Mouse (Mus musculus) intestine, embryonic 16.5 days (tissue): Measurements from ENCODE around the gene Rasa2. TPM values are rescaled to one million over a fixed set of nuclear protein-coding genes. Genes with fewer than 3 reads are reported as not detected.

Source experiments
- ATAC-seq: fragments of 200-750 bp; cut with Nextera tagmentation; 2 replicates; pipeline ENCODE4 v1.8.0; 2017; ENCODE audit warnings: moderate TSS enrichment, moderate library complexity
- H3K27ac ChIP-seq: fragments of 300-500 bp; sonication (generic); 2 replicates; pipeline ENCODE4 v1.5.1; 2014; ENCODE audit warnings: mild to moderate bottlenecking, low read length
- H3K27me3 ChIP-seq: fragments of 300-500 bp; sonication (generic); replicated peaks from 2 replicates; pipeline ENCODE4 v1.6.1; 2014; ENCODE audit warnings: low read length, control low read depth, mixed read lengths; ENCODE audit not compliant: control insufficient read depth, insufficient read depth
- H3K36me3 ChIP-seq: fragments of 300-500 bp; sonication (generic); 2 replicates; pipeline ENCODE4 v1.6.1; 2014; ENCODE audit warnings: low read length, control low read depth; ENCODE audit not compliant: control insufficient read depth, insufficient read depth
- H3K4me1 ChIP-seq: fragments of 300-500 bp; sonication (generic); 2 replicates; pipeline ENCODE4 v1.6.1; 2014; ENCODE audit warnings: low read length, control low read depth, mixed read lengths; ENCODE audit not compliant: control insufficient read depth, insufficient read depth
- H3K4me2 ChIP-seq: fragments of 300-500 bp; sonication (generic); 2 replicates; pipeline ENCODE4 v1.6.1; 2014; ENCODE audit warnings: low read depth, low read length, control low read depth
- H3K4me3 ChIP-seq: fragments of 300-500 bp; sonication (generic); 2 replicates; pipeline ENCODE4 v1.5.1; 2014; ENCODE audit warnings: mild to moderate bottlenecking, low read length
- H3K9ac ChIP-seq: fragments of 300-500 bp; sonication (generic); 2 replicates; pipeline ENCODE4 v1.6.1; 2014; ENCODE audit warnings: low read depth, low read length
- H3K9me3 ChIP-seq: fragments of 300-500 bp; sonication (generic); 2 replicates; pipeline ENCODE4 v1.6.1; 2016; ENCODE audit warnings: low read length, control low read depth; ENCODE audit not compliant: control insufficient read depth
- WGBS: fragments of 180-500 bp; shearing (Covaris S2); extraction: QIAGEN DNeasy Blood & Tissue Kit; methylation state at CpG from one replicate; pipeline ENCODE4 v1.1.7; 2014; 5-methylcytosine and 5-hydroxymethylcytosine counted together
- polyA plus RNA-seq: library from polyadenylated mRNA; unstranded; fragments of >200 nt; fragmentation: Nextera tagmentation; extraction: Ambion mirVana; gene quantifications from 2 replicates; pipeline ENCODE4 v1.2.1, GENCODE M21; 2015

Rasa2 gene
- polyA plus RNA-seq, 1 experiment from 2014 or later: 15.3 TPM

GRCm38 (mm10) chr9:96514278-96514677 lies 117.1 kb downstream of the Rasa2 start:
- H3K4me3 ChIP-seq: no peak overlapping the region
- WGBS: 81% methylated on average over 5 of the region's 5 CpGs
- H3K9ac ChIP-seq: no peak overlapping the region
- H3K4me2 ChIP-seq: no peak overlapping the region
- H3K27ac ChIP-seq: no peak overlapping the region
- H3K9me3 ChIP-seq: no peaks in the 10 kb centered on the region
- no peaks in the 10 kb centered on the region for H3K27me3 ChIP-seq
- ATAC-seq: no peak
- no peaks in the 10 kb centered on the region for H3K36me3 ChIP-seq
- H3K4me1 ChIP-seq: no peaks in the 10 kb centered on the region

DNA sequence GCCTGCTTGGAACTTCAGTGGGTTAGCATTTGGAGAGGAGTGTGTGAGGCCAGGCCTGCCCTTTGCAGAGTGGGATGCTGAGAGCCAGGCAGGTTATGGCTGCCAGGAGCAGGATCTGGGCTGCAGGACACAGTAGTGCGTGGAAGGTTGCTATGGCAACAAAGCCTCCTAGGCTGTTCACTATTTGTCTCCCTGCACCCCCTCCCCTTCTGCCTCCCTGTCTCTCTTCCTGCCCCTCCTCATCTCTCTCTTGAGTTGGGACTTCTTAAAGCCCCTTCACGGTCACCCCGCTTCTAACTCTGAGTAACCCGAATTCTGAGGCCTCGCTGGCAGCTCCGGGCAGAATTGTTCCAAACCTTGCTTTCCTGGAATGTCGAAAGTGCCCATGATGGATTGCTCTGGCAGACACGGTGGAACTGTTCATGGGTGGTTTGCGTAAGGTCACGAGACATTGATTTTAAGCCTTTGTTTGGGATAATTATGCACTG lies 125.4 kb downstream of the Rasa2 start:
- Histone ChIP-seq H3K9me3 (no peaks in the 10 kb centered on the region), H3K9ac (no peak overlapping the region), H3K36me3 (no peaks in the 10 kb centered on the region), H3K27ac (no peak overlapping the region), H3K4me2 (no peak overlapping the region), H3K4me1 (no peaks in the 10 kb centered on the region), H3K4me3 (no peak overlapping the region), H3K27me3 (no peaks in the 10 kb centered on the region)
- ATAC-seq: no peak
- 14% methylated on average over 10 of the region's 10 CpGs for WGBS

GRCm38 (mm10) chr9:96505156-96505555 lies 126.3 kb downstream of the Rasa2 start:
- no peak overlapping the region for H3K27ac ChIP-seq
- no peaks in the 10 kb centered on the region for H3K27me3 ChIP-seq
- 92% methylated on average over 4 of the region's 4 CpGs for WGBS
- H3K4me2 ChIP-seq: no peak overlapping the region
- no peak for ATAC-seq
- no peak overlapping the region for H3K4me3 ChIP-seq
- no peaks in the 10 kb centered on the region for H3K4me1 ChIP-seq
- H3K9me3 ChIP-seq: no peaks in the 10 kb centered on the region
- H3K36me3 ChIP-seq: no peaks in the 10 kb centered on the region
- no peak overlapping the region for H3K9ac ChIP-seq

DNA sequence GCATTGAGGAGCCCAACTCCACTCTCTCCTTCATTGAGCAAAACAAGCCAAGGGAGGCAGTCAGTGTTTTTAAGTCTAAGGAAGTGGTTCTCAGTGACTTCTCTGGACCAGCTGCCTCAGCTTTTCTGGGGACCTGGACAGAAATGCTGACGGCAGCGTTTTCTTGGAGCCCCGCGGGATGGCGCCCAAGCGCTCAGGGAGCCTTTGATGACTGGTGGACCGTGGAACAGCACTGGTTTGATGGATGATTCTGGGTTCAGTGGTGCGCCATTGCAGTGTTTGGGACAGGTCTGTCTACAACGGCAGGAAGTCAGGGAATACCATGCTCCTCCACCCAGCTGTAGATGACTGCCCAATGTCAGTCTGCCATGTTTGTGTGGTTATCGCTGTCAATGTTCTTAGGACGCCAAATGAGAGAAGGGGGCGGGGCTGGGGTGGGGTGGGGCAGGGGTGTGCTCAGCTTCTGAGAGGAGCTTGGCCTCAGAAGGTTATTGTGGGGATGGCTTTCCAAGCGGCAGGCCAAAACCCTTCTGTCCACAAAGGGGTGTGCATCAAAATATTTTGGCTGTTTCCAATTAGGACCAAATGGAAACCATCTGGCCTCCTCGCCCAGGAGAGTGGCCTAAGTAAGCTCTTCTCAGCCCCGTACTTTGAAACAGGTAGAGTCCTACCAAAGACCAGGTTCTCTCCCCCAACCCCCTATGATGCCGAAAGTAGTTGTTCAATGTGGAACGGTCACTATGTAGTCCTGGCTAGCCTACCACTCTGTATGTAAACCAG lies 127.1 kb downstream of the Rasa2 start:
- ATAC-seq: no peak
- H3K4me1 ChIP-seq: no peaks in the 10 kb centered on the region
- H3K9ac ChIP-seq: no peak overlapping the region
- H3K4me3 ChIP-seq: no peak overlapping the region
- no peak overlapping the region for H3K27ac ChIP-seq
- WGBS: 87% methylated on average over 17 of the region's 17 CpGs
- no peaks in the 10 kb centered on the region for H3K9me3 ChIP-seq
- H3K4me2 ChIP-seq: no peak overlapping the region
- H3K36me3 ChIP-seq: no peaks in the 10 kb centered on the region
- no peaks in the 10 kb centered on the region for H3K27me3 ChIP-seq

GRCm38 (mm10) chr9:96502856-96503610 lies 128.4 kb downstream of the Rasa2 start:
- no peaks in the 10 kb centered on the region for H3K36me3 ChIP-seq
- H3K27ac ChIP-seq: no peak overlapping the region
- no peaks in the 10 kb centered on the region for H3K9me3 ChIP-seq
- H3K4me1 ChIP-seq: no peaks in the 10 kb centered on the region
- WGBS: 66% methylated on average over 6 of the region's 6 CpGs
- no peaks in the 10 kb centered on the region for H3K27me3 ChIP-seq
- H3K4me3 ChIP-seq: no peak overlapping the region
- no peak for ATAC-seq
- H3K9ac ChIP-seq: no peak overlapping the region
- no peak overlapping the region for H3K4me2 ChIP-seq

DNA sequence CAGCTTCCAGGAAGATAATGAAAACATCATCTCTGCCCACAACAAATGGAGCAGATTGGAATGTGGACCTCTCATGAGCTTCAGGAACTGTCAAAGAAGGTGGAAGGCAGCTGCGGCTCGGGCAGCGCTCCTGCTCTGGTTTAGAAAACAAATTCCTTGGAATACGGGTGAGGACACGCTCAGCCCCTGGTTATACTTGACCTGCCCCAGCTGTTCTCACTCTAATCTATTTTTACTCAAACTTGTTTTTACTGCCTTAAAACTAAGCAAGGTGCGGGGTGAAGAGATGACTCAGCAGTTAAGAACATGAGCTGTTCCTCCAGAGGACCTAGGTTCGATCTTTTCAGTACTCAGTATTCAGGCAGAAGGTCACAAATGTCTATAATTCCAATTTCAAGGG lies 130.2 kb downstream of the Rasa2 start:
- Histone ChIP-seq H3K9me3 (no peaks in the 10 kb centered on the region), H3K4me1 (no peaks in the 10 kb centered on the region), H3K4me3 (no peak overlapping the region), H3K9ac (no peak overlapping the region), H3K27me3 (no peaks in the 10 kb centered on the region), H3K36me3 (no peaks in the 10 kb centered on the region), H3K4me2 (no peak overlapping the region), H3K27ac (no peak overlapping the region)
- WGBS: 49% methylated on average over 7 of the region's 7 CpGs
- ATAC-seq: no peak

DNA sequence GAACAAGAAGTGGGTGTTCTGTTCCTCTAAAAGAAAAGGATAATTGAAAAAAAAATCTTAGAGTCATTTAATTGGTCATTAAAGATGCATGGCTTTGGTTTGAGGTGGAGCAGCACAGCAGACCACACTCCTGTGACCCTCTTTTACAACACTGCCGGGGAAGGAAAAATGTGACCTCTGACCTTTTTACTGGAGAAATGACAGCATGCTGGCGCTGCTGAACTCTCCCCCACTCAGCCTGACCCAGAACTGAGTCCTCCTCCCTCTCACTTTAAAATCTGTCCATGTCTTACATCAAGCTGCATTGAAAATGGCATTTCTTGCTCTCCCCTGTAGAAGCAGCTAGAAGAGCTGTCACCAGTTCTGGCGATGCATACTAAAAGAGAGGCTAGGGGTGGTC lies 138.2 kb downstream of the Rasa2 start:
- Histone ChIP-seq H3K9me3 (no peaks in the 10 kb centered on the region), H3K4me3 (no peak overlapping the region), H3K4me2 (no peak overlapping the region), H3K9ac (no peak overlapping the region), H3K4me1 (peaks cover 10% of the 10 kb centered on the region; the same call in 1 of the 2 replicates), H3K27me3 (no peaks in the 10 kb centered on the region), H3K36me3 (no peaks in the 10 kb centered on the region), H3K27ac (no peak overlapping the region)
- WGBS: 27% methylated on average over 3 of the region's 3 CpGs
- peak; percentile 36; the same call in 1 of the 2 replicates for ATAC-seq

- ATAC-seq: no peak
- no peak overlapping the region for H3K4me3 ChIP-seq
- H3K4me2 ChIP-seq: no peak overlapping the region
- H3K27ac ChIP-seq: no peak overlapping the region
- H3K4me1 ChIP-seq: peaks cover 10% of the 10 kb centered on the region; the same call in 1 of the 2 replicates
- H3K9me3 ChIP-seq: no peaks in the 10 kb centered on the region
- no peak overlapping the region for H3K9ac ChIP-seq
- H3K36me3 ChIP-seq: no peaks in the 10 kb centered on the region
- WGBS: 41% methylated on average over 12 of the region's 12 CpGs
- H3K27me3 ChIP-seq: no peaks in the 10 kb centered on the region
Measured at GRCm38 (mm10) chr9:96491810-96492209, 139.6 kb downstream of the Rasa2 start.
